Mouse (Mus musculus): Measurements from ENCODE around the gene Trip13. TPM values are rescaled to one million over a fixed set of nuclear protein-coding genes. Genes with fewer than 3 reads are reported as not detected.

Trip13 gene
- polyA plus RNA-seq, 2 experiments, result 20.6 to 36.0 TPM

GRCm38 (mm10) chr13:73961177-73961576 lies 23.6 kb upstream of the Trip13 start:
- Histone ChIP-seq H3K4me1 (ENCODE audit: control insufficient read depth, insufficient read depth, low read length) (no peaks in the 10 kb centered on the region), H3K27ac (replicated peaks; ENCODE audit: low read depth, low read length) (no peak overlapping the region), H3K4me2 (replicated peaks; ENCODE audit: low read depth, low read length, severe bottlenecking) (no peak overlapping the region), H3K36me3 (ENCODE audit: control insufficient read depth, insufficient read depth, low read length) (peaks cover 59% of the 10 kb centered on the region), H3K9me3 (ENCODE audit: control insufficient read depth, low read length) (no peaks in the 10 kb centered on the region), H3K27me3 (ENCODE audit: control insufficient read depth, insufficient read depth, low read length) (no peaks in the 10 kb centered on the region), H3K9ac (ENCODE audit: low read depth, low read length, severe bottlenecking) (no peak overlapping the region), H3K4me3 (replicated peaks; ENCODE audit: low read length) (no peak overlapping the region)
- ATAC-seq (ENCODE audit: low FRiP score, low read depth) (no peak), DNase-seq (ENCODE audit: low spot score) (no peak)
- TF ChIP-seq POLR2A (IDR thresholded peaks at IDR 0.05; ENCODE audit: borderline replicate concordance, extremely low read depth, insufficient read depth, insufficient read length), result no peak
- WGBS, result 82% methylated on average over 4 of the region's 4 CpGs

DNA sequence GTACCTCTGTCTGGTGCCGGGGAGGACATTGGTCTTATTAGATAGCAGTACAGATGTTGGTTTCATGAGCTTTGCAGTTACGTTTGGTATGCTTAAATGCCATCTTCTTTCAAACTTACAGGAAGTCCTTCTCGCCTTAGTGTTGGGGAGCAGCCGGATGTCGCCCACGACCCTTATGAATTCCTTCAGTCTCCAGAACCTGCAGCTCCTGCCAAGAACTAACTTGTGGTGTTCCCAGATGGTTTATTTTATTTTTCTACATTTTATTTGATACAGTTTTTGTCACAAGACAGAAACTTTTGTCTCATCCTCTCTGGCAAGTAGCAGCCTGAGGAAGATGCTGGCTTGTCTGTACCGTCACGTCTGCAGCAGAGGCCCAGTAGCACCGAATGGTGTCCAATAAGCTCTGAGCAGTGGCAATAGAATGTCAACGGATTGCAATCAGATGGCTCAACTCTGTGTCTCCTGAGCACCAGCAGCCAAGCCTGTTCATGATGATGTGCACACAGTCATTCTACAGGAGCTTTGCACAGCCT lies 22.6 kb upstream of the Trip13 start:
- no peak overlapping the region for H3K4me3 ChIP-seq (replicated peaks; ENCODE audit: low read length)
- H3K36me3 ChIP-seq (ENCODE audit: control insufficient read depth, insufficient read depth, low read length), result peaks cover 69% of the 10 kb centered on the region
- H3K9ac ChIP-seq (ENCODE audit: low read depth, low read length, severe bottlenecking), result no peak overlapping the region
- no peak for TF ChIP-seq POLR2A (IDR thresholded peaks at IDR 0.05; ENCODE audit: borderline replicate concordance, extremely low read depth, insufficient read depth, insufficient read length)
- no peak overlapping the region for H3K27ac ChIP-seq (replicated peaks; ENCODE audit: low read depth, low read length)
- H3K27me3 ChIP-seq (ENCODE audit: control insufficient read depth, insufficient read depth, low read length), result no peaks in the 10 kb centered on the region
- DNase-seq (ENCODE audit: low spot score) (no peak), ATAC-seq (ENCODE audit: low FRiP score, low read depth) (no peak)
- H3K4me2 ChIP-seq (replicated peaks; ENCODE audit: low read depth, low read length, severe bottlenecking), result no peak overlapping the region
- 89% methylated on average over 10 of the region's 10 CpGs for WGBS
- no peaks in the 10 kb centered on the region for H3K4me1 ChIP-seq (ENCODE audit: control insufficient read depth, insufficient read depth, low read length)
- no peaks in the 10 kb centered on the region for H3K9me3 ChIP-seq (ENCODE audit: control insufficient read depth, low read length)

DNA sequence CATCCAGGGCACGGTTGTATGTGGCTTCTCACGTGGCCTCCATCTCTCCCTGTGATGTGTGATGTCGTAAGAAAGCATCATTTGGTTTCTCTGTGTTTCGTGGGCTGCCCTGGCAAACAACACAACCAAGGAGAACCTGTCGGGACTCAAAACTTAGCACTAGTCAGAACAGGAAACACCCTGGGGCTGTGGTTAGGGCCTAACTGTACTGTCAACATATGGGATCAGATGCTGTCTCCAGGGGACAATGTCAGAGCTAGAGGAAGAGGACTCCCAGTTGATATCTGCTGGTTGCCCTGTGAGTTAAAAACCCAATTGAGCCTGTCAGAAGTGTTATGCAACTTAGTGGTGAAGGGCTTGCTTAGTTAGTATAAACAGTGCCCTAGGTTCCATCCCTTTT lies 17.9 kb upstream of the Trip13 start:
- DNase-seq (ENCODE audit: low spot score) (no peak), ATAC-seq (ENCODE audit: low FRiP score, low read depth) (no peak)
- no peak overlapping the region for H3K4me3 ChIP-seq (replicated peaks; ENCODE audit: low read length)
- H3K9me3 ChIP-seq (ENCODE audit: control insufficient read depth, low read length), result no peaks in the 10 kb centered on the region
- no peaks in the 10 kb centered on the region for H3K27me3 ChIP-seq (ENCODE audit: control insufficient read depth, insufficient read depth, low read length)
- H3K9ac ChIP-seq (ENCODE audit: low read depth, low read length, severe bottlenecking), result no peak overlapping the region
- TF ChIP-seq POLR2A (IDR thresholded peaks at IDR 0.05; ENCODE audit: borderline replicate concordance, extremely low read depth, insufficient read depth, insufficient read length), result no peak
- H3K36me3 ChIP-seq (ENCODE audit: control insufficient read depth, insufficient read depth, low read length), result peaks cover 94% of the 10 kb centered on the region
- no peak overlapping the region for H3K27ac ChIP-seq (replicated peaks; ENCODE audit: low read depth, low read length)
- H3K4me1 ChIP-seq (ENCODE audit: control insufficient read depth, insufficient read depth, low read length), result no peaks in the 10 kb centered on the region
- 86% methylated on average over 5 of the region's 5 CpGs for whole genome bisulfite sequencing
- no peak overlapping the region for H3K4me2 ChIP-seq (replicated peaks; ENCODE audit: low read depth, low read length, severe bottlenecking)

DNA sequence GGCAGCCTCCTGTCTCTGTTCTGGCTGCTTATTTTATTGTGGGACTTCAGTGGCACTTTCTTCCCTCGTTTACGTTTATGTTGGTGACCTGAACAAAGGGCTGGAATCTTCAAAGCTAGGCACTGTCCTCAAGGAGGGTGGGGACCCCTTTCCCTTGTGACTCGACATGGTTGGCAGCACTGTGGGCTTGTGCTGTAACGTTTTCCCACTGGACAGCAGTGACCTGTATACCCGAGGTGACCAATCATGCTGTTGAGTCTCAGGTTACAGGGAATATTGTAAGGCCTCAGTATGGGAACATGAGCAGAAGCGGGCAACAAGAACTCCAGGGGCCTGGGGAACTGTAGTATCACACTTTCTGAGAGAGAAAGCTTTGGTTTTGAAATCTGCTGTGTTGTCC lies 17.1 kb upstream of the Trip13 start:
- DNase-seq (ENCODE audit: low spot score) (no peak), ATAC-seq (ENCODE audit: low FRiP score, low read depth) (no peak)
- Histone ChIP-seq H3K36me3 (ENCODE audit: control insufficient read depth, insufficient read depth, low read length) (peaks cover 94% of the 10 kb centered on the region), H3K27me3 (ENCODE audit: control insufficient read depth, insufficient read depth, low read length) (no peaks in the 10 kb centered on the region), H3K9me3 (ENCODE audit: control insufficient read depth, low read length) (no peaks in the 10 kb centered on the region), H3K9ac (ENCODE audit: low read depth, low read length, severe bottlenecking) (no peak overlapping the region), H3K4me2 (replicated peaks; ENCODE audit: low read depth, low read length, severe bottlenecking) (no peak overlapping the region), H3K27ac (replicated peaks; ENCODE audit: low read depth, low read length) (no peak overlapping the region), H3K4me1 (ENCODE audit: control insufficient read depth, insufficient read depth, low read length) (no peaks in the 10 kb centered on the region), H3K4me3 (replicated peaks; ENCODE audit: low read length) (no peak overlapping the region)
- TF ChIP-seq POLR2A (IDR thresholded peaks at IDR 0.05; ENCODE audit: borderline replicate concordance, extremely low read depth, insufficient read depth, insufficient read length), result no peak
- WGBS, result 43% methylated on average over 6 of the region's 6 CpGs

DNA sequence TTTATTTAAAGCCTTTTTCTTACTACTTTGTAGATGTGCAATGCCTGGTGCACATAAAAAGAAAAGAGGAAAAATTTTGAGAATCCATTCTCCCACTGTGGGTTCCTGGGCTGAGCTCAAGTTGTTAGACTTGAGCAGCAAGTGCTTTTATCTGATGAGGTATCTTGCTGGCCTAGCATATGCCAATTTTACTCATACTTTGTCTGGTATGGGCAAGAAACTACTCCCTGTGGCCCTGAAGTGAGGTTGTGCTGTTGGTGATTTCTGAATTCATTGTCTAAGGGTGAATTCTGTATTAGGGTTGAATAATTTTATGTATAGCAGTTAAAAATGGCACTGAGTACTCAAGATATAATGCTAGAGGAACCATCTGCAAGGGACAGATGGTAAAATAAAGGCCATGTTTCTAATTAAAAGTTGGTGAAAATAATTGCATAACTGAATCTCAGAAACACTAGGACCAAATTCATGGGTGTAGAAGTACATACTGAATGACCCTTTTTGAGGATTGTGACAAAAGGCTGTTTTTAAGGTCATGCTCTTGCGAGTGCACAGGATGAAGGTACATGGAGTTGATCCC lies 16.1 kb upstream of the Trip13 start:
- peaks cover 93% of the 10 kb centered on the region for H3K36me3 ChIP-seq (ENCODE audit: control insufficient read depth, insufficient read depth, low read length)
- 93% methylated on average over 1 of the region's 1 CpGs for WGBS

More for the DNA sequence above, 16.1 kb upstream of the Trip13 start:
- no peak for DNase-seq (ENCODE audit: low spot score)
- H3K9ac ChIP-seq (ENCODE audit: low read depth, low read length, severe bottlenecking), result no peak overlapping the region
- TF ChIP-seq POLR2A (IDR thresholded peaks at IDR 0.05; ENCODE audit: borderline replicate concordance, extremely low read depth, insufficient read depth, insufficient read length), result no peak
- H3K4me2 ChIP-seq (replicated peaks; ENCODE audit: low read depth, low read length, severe bottlenecking), result no peak overlapping the region
- no peaks in the 10 kb centered on the region for H3K9me3 ChIP-seq (ENCODE audit: control insufficient read depth, low read length)
- no peak for ATAC-seq (ENCODE audit: low FRiP score, low read depth)
- no peaks in the 10 kb centered on the region for H3K4me1 ChIP-seq (ENCODE audit: control insufficient read depth, insufficient read depth, low read length)
- no peak overlapping the region for H3K4me3 ChIP-seq (replicated peaks; ENCODE audit: low read length)
- H3K27ac ChIP-seq (replicated peaks; ENCODE audit: low read depth, low read length), result no peak overlapping the region
- H3K27me3 ChIP-seq (ENCODE audit: control insufficient read depth, insufficient read depth, low read length), result no peaks in the 10 kb centered on the region

Data from limb, embryonic 14.5 days (tissue).